Mouse (Mus musculus) granulocyte monocyte progenitor cell, adult 5-6 weeks (primary cell): Measurements from ENCODE around the gene Mpo. TPM values are rescaled to one million over a fixed set of nuclear protein-coding genes. Genes with fewer than 3 reads are reported as not detected.
A peak's percentile ranks its signal among the peaks of the same experiment; 100 is the strongest.

Source experiments
- ATAC-seq: replicated peaks from 2 replicates; pipeline ENCODE4 v1.8.0; 2016; ENCODE audit warnings: mild to moderate bottlenecking, moderate TSS enrichment, inconsistent platforms; ENCODE audit not compliant: poor library complexity, severe bottlenecking
- total RNA-seq, 2 experiments: library from RNA; stranded (forward) in 1 of 2; stranded (reverse) in 1 of 2; fragments of 200-712, 200-1000 nt in 1 of 2; fragments of >200 nt in 1 of 2; fragmentation: Nextera tagmentation in 1 of 2; gene quantifications; 2 replicates each; pipeline ENCODE4 v1.2.3; 2014 to 2017

Mpo gene
- total RNA-seq (2014; fragmentation: Nextera tagmentation), result 13,307 and 13,753 TPM in 2 replicates
- 9,750 and 13,011 TPM in 2 replicates for total RNA-seq (2017)

- ATAC-seq, result peak; percentile 55
Measured at GRCm38 (mm10) chr11:87793460-87793859, at the start of gene Mpo. Gene Mpo, plus strand, starts transcription at chr11:87793581.

DNA sequence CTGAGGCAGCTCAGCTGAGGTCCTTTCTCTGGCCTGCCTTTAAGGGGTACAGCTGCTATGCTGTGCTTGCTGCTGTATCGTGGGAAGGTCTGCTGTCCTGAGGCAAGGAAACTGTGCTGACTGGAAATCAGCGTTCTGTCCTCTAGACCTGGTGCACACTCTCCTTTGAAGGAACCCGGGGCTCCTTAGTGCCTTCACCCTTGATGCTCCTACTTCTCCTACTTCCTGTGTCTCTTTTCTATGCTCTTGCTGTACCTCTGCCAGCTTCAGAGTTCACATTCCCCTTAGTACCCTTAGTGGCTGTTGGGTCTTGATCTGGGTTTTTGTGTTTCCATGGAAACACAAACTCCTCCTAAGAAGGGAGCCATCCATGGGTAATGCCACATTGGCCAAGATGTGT is 49.7 kb upstream of the Mpo start:
- no peak for ATAC-seq

DNA sequence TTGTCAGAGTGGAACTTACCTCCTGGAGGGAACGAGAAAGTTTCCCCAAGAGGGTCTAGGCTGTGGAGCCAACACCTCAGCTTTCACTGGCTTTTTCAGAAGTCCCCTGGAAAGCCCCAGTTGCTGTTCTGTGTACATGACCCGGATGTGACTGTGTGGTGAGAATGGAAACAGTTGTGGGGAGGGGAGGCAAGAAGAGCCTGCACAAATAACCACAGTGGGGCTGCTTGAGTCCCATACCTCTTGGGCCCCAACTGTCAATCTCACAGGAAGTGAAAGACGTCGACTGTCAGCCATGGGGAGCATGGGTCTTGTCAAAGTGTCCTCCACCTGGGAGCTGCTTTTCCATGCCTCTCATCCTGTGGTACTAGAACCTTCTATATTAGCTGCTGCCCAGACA is 48.4 kb upstream of the Mpo start:
- no peak for ATAC-seq

- ATAC-seq, result no peak
Measured at GRCm38 (mm10) chr11:87745632-87746555, 47.5 kb upstream of the Mpo start.

DNA sequence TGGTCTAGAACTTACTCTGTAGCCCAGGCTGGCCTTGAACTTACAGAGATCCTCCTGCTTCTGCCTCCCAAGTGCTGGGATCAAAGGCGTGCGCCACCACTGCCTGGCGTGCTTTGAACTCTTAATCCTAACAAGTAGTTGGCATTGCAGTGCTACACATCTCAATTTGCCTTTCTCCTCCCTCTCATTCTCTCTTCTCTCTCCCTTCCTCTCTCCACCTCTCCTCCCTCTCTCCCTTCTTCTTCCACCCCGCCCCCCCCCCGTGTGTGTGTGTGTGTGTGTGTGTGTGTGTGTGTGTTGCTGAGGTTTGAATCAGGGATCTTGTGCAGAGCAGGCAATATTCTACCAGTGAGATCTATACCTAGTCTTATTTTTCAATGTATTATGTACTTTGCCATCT is 46.1 kb upstream of the Mpo start:
- ATAC-seq, result no peak

DNA sequence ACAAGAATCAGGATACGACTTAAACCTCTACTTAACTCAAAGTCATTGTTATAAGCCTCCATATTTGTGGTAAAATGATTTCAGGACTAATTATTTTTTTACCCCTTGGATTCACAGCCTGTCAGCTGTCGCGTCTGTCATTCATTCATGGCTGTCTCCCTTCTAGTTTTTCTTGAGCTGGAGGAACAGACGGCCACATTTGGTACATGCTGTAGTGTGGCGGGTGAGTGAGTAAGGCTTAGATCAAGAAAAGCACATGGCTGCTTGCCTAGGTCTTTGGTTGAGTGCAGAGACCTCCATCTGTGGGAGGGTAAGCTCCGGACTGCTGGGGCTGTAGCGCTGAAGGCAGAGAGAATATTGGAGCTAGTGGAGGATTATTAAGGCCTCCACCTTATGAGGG is 45.7 kb upstream of the Mpo start:
- no peak for ATAC-seq

- peak; percentile 49 for ATAC-seq
Measured at GRCm38 (mm10) chr11:87748132-87749119, 45.0 kb upstream of the Mpo start.

DNA sequence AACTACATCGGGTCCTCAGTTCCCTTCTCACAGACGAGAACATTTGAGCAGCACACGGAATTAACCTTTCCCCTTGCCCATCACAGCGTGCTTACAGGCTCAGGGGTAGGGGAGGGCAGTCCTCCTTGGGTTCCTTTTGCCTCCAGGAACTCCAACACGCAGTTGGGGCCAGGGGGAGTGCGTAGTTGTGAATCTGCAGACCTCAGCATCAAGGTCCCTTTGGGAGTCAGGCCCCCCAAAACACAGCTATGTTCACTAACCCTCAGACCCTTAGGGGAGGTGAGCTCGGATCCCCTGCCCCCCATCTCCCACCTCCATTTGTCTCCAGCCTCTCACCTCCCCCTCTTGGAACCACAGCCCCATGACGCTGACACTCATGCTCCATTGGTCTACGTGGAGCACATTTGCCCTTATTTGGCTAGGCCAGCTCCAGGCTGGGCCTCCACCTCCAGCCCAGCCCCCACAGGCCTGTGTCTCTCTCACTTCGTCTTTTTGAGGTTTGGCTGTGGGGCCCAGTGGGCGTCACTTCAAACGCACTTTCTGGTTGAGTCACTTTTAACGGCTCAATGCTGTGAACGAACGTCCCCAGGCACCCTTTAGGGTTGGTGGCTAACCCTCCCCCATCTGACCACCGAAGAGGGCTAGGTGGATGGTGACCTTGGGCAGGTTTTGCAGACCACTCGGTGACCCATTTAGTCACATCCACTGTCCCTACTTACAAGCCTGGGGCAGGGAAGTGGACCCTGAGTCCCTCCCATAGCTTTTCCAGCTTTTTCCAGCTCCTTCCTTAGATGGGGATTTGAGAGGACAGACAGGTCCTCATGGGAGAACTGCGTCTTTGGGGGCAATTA is 44.0 kb upstream of the Mpo start:
- peak; percentile 68 for ATAC-seq

DNA sequence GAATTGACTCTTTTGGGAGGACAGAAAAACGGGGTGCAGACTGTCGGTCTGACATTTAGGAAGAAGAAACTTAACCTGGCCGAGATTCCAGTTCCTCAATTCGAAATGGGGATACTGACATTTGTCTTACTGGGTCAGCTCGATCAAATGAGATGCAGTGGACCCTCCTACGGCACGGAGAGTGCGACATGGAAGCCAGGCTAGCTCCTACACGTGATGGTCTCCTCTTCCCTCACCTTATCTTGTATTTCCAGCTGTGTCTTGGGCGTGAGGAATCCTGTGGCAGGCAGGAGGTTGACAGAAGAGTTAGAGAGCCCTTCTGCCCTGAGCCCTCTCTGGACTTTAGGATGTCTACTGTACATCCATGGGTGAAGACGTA is 43.3 kb upstream of the Mpo start:
- no peak for ATAC-seq

DNA sequence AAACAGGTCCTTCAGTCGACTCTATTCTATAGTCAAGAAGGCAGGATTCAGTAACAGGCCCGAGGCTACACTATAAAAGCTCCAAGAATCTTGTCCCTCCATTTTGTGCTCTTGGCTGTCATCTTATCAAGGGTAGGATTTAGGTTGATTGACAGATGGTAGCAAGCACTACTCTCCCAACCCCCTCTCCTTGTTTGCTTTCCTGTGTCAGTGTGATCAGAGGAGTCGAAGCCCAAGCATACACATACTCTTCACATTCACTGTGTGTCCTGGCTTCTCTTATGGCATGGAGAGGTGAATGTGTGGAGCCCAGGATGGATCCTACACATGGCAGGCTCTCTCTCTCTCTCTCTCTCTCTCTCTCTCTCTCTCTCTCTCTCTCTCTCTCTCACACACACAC is 42.9 kb upstream of the Mpo start:
- no peak for ATAC-seq

- ATAC-seq, result peak; percentile 6; the same call in 1 of the 2 replicates
Measured at GRCm38 (mm10) chr11:87751031-87751430, 42.4 kb upstream of the Mpo start.

DNA sequence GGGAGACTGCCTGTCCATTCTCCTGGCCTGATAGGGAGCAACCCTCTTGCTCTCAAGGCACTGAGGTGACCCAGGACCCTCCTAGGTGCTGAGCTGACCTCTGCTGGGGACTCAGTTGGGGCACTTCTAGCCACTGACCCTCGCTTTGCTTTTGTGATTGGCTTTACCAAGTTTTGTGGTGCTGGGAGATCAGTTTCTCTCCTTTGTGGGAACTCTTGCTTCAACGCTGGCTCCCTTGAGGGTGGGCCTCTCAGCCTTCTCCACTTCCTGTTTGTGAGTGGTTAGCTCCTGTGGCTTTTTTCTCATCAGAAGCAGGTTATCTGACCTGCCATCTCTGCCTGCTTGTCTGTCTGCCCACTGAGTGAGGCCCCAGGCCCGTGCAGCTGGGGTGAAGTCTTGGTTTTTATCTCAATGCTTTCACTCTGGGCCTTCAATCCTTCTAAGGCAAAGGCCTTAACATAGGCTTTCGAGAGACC is 41.9 kb upstream of the Mpo start:
- ATAC-seq, result peak; percentile 5

DNA sequence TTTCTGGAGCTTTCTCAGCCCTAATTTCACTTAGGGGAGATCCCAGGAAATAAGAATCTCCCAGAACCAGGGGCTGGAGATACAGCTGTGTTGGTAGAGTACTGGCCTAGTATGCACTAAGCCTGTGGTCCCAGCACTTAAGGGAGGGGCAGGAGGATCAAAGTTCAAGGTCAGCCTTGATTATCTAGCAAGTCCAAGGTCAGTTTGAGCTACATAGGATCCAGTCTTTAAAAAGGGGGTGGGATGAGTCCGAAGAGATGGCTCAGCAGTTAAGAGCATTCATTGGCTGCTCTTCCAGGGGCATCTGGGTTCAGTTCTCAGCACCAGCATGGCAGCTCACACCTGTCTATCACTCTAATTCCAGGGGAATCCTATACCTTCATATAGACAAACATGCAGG is 41.1 kb upstream of the Mpo start:
- no peak for ATAC-seq

DNA sequence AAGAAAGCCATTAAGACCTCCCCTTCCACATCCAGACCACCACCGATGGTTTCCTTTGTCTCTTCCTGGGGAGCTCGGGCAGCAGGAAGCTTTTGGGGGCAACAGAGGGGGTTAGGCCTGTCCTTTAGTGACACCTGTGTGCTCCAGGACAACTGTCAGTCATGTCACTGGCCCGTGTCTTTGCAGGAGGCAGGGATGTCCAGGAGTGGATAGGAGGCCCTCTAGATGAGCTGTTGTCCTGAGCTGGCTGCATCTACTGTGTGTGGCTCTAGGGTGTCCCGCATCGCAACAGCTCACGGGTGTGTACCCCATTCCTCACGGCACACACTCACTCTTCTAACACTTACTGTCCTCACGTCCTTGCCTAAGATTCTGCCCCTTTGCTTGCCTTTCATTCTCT is 40.1 kb upstream of the Mpo start:
- no peak for ATAC-seq

- no peak for ATAC-seq
Measured at GRCm38 (mm10) chr11:87753891-87754501, 39.4 kb upstream of the Mpo start.

DNA sequence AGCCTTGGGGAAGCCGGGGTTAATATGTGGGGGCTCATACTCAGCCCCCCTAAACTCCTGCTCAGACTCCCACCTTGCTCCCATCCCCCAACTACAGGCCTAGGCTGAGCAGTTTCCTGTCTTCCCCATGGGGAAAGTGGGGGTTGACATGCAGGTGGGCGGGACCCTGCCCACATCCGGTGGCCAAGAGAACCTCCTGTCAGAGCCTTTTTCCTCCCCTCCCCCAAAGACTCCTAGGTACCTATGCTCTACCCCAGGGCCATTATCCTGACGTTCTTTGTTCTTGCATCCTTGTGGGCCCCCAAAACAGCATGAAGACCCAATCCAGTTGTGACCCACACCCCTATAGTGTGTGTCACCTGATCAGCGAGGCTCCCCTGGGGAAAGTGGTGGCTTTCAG is 38.8 kb upstream of the Mpo start:
- ATAC-seq, result no peak

DNA sequence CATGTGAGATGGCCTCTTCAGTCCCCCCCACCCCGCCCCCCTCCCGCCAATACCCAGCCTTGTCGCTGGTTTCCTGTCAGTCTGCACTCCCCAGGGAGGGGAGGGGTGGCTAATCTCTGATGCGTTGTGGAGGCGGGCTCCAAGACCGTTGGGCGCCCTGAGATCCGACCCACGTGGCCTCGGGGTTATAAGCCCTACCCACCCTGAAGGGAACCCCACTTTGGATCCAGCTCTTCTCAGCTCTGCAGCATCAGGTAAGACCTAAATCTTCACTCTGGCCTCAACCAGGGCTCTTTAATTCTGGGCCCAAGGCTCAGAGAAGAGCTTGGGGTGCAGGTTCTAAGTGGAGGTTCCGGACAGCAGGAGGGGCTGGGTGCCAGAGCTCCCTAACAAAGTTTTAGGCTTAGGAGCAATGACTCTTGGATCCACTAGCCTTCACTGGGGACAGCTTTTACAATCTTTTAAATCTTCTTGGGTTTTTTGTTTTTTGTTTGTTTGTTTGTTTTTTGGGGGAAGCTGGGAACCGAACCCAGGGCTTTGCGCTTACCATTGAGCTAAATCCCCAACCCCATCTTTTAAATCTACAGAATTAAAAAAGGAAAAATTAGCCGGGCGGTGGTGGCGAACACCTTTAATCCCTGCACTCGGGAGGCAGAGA is 37.9 kb upstream of the Mpo start:
- ATAC-seq, result peak; percentile 40

DNA sequence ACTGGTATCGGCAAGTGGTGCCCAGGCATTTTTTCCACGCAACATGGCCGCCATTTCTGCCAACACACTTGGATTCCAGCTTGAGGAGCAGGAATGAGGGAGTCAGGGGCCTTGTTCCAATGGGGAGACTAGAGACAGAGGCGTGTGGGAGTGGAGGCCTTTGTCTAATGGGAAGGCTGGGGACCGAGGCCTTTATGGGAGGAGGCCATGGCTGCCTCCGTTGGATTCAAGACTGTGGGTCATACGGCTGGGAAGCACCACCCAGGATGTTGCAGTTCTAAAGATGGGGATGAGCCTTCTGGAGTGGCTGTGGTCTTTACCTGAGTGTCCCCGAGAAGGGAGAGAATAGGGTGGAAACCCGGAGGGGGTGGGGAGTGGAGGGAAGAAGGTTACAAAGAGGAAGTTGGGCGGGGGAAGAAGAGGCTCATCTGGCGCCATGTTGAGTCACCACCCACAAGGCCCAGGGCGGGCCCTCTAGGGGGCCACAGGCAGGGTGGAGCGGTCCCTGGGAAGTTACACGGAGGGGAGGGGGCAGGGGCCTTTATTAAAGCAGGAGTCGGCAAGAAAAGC is 37.0 kb upstream of the Mpo start:
- ATAC-seq, result peak; percentile 18
